Mouse (Mus musculus) olfactory bulb, adult 2 months (tissue): Measurements from ENCODE around the gene Trim7.
"Not testable (repeated sequence)": the region's sequence is repeated elsewhere in the genome, so short reads cannot be mapped to it uniquely, and the experiment has no call there.

ENCODE experiments used
- CTCF ChIP-seq: fragments of 200-500 bp; IDR thresholded peaks from 2 replicates; pipeline ENCODE4 v1.5.1; 2012; ENCODE audit warnings: low read depth, mild to moderate bottlenecking, low read length, moderate library complexity; ENCODE audit not compliant: insufficient read depth
- POLR2A ChIP-seq: fragments of 200-500 bp; IDR thresholded peaks from 2 replicates; pipeline ENCODE4 v1.6.1; 2012; ENCODE audit warnings: mild to moderate bottlenecking, low read depth, low read length, moderate library complexity; ENCODE audit not compliant: insufficient read depth

DNA sequence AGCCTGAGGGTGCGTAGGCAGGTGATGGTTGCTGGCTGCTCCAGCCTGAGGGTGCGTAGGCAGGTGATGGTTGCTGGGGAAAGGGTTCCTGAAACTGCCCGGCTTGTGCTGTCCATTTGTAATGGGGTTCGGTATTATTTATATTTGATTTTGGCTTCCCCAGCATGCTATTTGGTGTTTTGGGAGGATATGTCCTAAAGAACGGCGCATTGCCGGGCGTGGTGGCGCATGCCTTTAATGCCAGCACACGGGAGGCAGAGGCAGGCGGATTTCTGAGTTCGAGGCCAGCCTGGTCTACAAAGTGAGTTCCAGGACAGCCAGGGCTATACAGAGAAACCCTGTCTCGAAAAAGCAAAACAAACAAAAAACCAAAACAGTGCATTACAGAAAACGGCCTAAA, 4.6 kb upstream of the Trim7 start:
- TF ChIP-seq CTCF, POLR2A: not testable (repeated sequence)
